Mouse (Mus musculus): ENCODE results near the gene Tcf25. TPM values are rescaled to one million over a fixed set of nuclear protein-coding genes. Genes with fewer than 3 reads are reported as not detected.

The Tcf25 gene
- polyA plus RNA-seq, 1 experiment, result 3.7 TPM

DNA sequence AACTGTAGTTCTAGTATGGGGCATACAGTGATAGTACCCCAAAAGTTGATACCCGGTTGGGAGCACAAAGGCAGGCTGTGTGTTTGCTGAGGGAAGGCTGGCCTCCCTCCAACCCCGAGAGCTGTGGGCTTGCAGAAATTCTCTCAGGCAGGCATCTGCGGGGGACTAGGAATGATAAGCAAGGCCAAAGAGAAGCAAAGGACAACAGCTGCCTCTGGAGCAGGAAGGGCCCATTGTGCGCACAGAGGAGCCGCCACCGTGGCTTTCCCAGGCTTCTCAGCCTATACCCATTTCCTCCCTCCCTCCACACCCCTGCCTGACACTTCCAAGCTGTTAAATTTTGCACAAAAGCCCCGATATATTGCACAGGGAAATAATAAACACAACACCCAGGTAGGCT lies 39.7 kb upstream of the Tcf25 start:
- Histone ChIP-seq H3K9me3 (ENCODE audit: control insufficient read depth, low read length) (no peaks in the 10 kb centered on the region), H3K4me3 (replicated peaks) (no peak overlapping the region), H3K27me3 (ENCODE audit: control insufficient read depth) (peaks cover 19% of the 10 kb centered on the region), H3K4me1 (ENCODE audit: control insufficient read depth) (peaks cover 46% of the 10 kb centered on the region), H3K36me3 (ENCODE audit: control insufficient read depth) (no peaks in the 10 kb centered on the region)
- no peak for TF ChIP-seq TAL1 (IDR thresholded peaks at IDR 0.05; ENCODE audit: low read length)
- TF ChIP-seq GATA1 (IDR thresholded peaks at IDR 0.05; ENCODE audit: low read length), result no peak

GRCm38 (mm10) chr8:123334467-123334866 lies 39.1 kb upstream of the Tcf25 start:
- Histone ChIP-seq H3K27me3 (ENCODE audit: control insufficient read depth) (peaks cover 19% of the 10 kb centered on the region), H3K36me3 (ENCODE audit: control insufficient read depth) (no peaks in the 10 kb centered on the region), H3K9me3 (ENCODE audit: control insufficient read depth, low read length) (no peaks in the 10 kb centered on the region), H3K4me3 (replicated peaks) (no peak overlapping the region), H3K4me1 (ENCODE audit: control insufficient read depth) (peaks cover 41% of the 10 kb centered on the region)
- TF ChIP-seq GATA1 (IDR thresholded peaks at IDR 0.05; ENCODE audit: low read length), result no peak
- TF ChIP-seq TAL1 (IDR thresholded peaks at IDR 0.05; ENCODE audit: low read length), result no peak

DNA sequence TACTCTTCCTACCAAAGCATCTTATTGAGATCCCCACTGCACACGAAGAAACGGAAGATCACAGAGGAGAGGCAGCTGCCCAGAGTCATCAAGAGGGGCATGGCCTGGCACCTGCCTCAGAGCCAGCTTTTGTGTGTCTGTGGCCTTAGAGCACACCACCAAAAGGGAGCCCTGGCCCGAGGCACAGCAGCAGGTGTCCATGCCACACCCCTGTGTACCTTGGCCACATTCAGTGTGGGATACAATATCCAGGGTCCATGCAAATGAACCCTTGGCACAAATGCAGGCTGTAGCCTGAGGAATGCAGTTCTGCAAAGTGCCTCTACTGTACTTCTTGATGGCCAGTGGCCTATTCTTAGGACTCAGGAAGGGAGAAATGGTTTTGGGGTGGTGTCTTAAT lies 36.1 kb upstream of the Tcf25 start:
- H3K36me3 ChIP-seq (ENCODE audit: control insufficient read depth), result no peaks in the 10 kb centered on the region
- H3K9me3 ChIP-seq (ENCODE audit: control insufficient read depth, low read length), result peaks cover 3% of the 10 kb centered on the region
- TF ChIP-seq TAL1 (IDR thresholded peaks at IDR 0.05; ENCODE audit: low read length) (no peak), GATA1 (IDR thresholded peaks at IDR 0.05; ENCODE audit: low read length) (no peak)
- H3K4me3 ChIP-seq (replicated peaks), result no peak overlapping the region
- H3K27me3 ChIP-seq (ENCODE audit: control insufficient read depth), result peaks cover 19% of the 10 kb centered on the region
- peaks cover 27% of the 10 kb centered on the region for H3K4me1 ChIP-seq (ENCODE audit: control insufficient read depth)

DNA sequence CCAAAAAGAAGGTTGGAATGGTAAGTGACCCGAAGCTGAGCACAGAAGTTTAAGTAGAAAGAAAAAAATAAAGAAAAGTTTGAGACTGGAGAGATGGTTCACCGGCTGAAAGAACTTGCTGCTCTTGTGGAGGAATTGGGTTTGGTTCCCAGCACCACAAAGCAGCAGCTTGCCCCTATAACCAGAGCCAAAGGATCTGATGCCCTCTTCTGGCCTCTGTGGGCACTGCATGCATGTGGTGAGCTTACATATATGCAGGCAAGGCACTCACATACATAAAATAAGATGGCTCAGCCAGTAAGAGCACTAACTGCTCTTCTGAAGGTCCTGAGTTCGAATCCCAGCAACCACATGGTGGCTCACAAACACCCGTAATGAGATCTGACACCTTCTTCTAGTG lies 33.5 kb upstream of the Tcf25 start:
- Histone ChIP-seq H3K4me3 (replicated peaks) (no peak overlapping the region), H3K36me3 (ENCODE audit: control insufficient read depth) (no peaks in the 10 kb centered on the region), H3K27me3 (ENCODE audit: control insufficient read depth) (no peaks in the 10 kb centered on the region), H3K9me3 (ENCODE audit: control insufficient read depth, low read length) (peaks cover 3% of the 10 kb centered on the region), H3K4me1 (ENCODE audit: control insufficient read depth) (peaks cover 12% of the 10 kb centered on the region)
- TF ChIP-seq GATA1 (IDR thresholded peaks at IDR 0.05; ENCODE audit: low read length), result no peak
- TF ChIP-seq TAL1 (IDR thresholded peaks at IDR 0.05; ENCODE audit: low read length), result no peak

- peaks cover 3% of the 10 kb centered on the region for H3K9me3 ChIP-seq (ENCODE audit: control insufficient read depth, low read length)
- H3K36me3 ChIP-seq (ENCODE audit: control insufficient read depth), result no peaks in the 10 kb centered on the region
- peaks cover 21% of the 10 kb centered on the region for H3K4me1 ChIP-seq (ENCODE audit: control insufficient read depth)
- H3K27me3 ChIP-seq (ENCODE audit: control insufficient read depth), result no peaks in the 10 kb centered on the region
- no peak overlapping the region for H3K4me3 ChIP-seq (replicated peaks)
- TF ChIP-seq TAL1 (IDR thresholded peaks at IDR 0.05; ENCODE audit: low read length), result no peak
- TF ChIP-seq GATA1 (IDR thresholded peaks at IDR 0.05; ENCODE audit: low read length), result no peak
Observed at GRCm38 (mm10) chr8:123341040-123342015, 32.2 kb upstream of the Tcf25 start.

- H3K9me3 ChIP-seq (ENCODE audit: control insufficient read depth, low read length), result peaks cover 3% of the 10 kb centered on the region
- no peaks in the 10 kb centered on the region for H3K36me3 ChIP-seq (ENCODE audit: control insufficient read depth)
- H3K4me1 ChIP-seq (ENCODE audit: control insufficient read depth), result peaks cover 24% of the 10 kb centered on the region
- no peak overlapping the region for H3K4me3 ChIP-seq (replicated peaks)
- H3K27me3 ChIP-seq (ENCODE audit: control insufficient read depth), result no peaks in the 10 kb centered on the region
- no peak for TF ChIP-seq TAL1 (IDR thresholded peaks at IDR 0.05; ENCODE audit: low read length)
- TF ChIP-seq GATA1 (IDR thresholded peaks at IDR 0.05; ENCODE audit: low read length), result no peak
Observed at GRCm38 (mm10) chr8:123342253-123342652, 31.3 kb upstream of the Tcf25 start.

DNA sequence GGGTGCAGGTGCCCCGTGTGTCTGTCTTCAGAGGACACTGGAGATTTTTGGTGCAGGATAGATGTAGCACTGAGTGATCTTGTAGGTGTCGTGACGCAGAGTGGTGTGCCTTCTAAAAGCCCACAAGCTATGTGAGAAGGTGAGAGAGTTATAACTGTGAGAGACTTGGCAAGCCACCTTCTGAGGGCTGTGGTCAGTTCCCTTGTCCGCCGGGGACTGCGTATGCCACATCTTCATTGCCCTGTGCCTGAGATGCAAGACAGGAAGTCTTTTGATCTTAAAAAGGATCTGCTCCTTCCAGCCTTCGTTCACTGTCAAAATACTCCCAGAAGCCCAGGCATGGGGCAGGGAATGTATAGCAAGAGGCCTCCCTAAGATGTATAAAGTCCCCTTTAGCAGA lies 30.6 kb upstream of the Tcf25 start:
- peaks cover 3% of the 10 kb centered on the region for H3K9me3 ChIP-seq (ENCODE audit: control insufficient read depth, low read length)
- no peaks in the 10 kb centered on the region for H3K36me3 ChIP-seq (ENCODE audit: control insufficient read depth)
- H3K4me1 ChIP-seq (ENCODE audit: control insufficient read depth), result peaks cover 29% of the 10 kb centered on the region
- no peak overlapping the region for H3K4me3 ChIP-seq (replicated peaks)
- TF ChIP-seq TAL1 (IDR thresholded peaks at IDR 0.05; ENCODE audit: low read length) (no peak), GATA1 (IDR thresholded peaks at IDR 0.05; ENCODE audit: low read length) (no peak)
- H3K27me3 ChIP-seq (ENCODE audit: control insufficient read depth), result no peaks in the 10 kb centered on the region

GRCm38 (mm10) chr8:123343422-123343821 lies 30.1 kb upstream of the Tcf25 start:
- Histone ChIP-seq H3K4me1 (ENCODE audit: control insufficient read depth) (peaks cover 34% of the 10 kb centered on the region), H3K9me3 (ENCODE audit: control insufficient read depth, low read length) (peaks cover 3% of the 10 kb centered on the region), H3K4me3 (replicated peaks) (no peak overlapping the region), H3K36me3 (ENCODE audit: control insufficient read depth) (no peaks in the 10 kb centered on the region), H3K27me3 (ENCODE audit: control insufficient read depth) (no peaks in the 10 kb centered on the region)
- no peak for TF ChIP-seq GATA1 (IDR thresholded peaks at IDR 0.05; ENCODE audit: low read length)
- TF ChIP-seq TAL1 (IDR thresholded peaks at IDR 0.05; ENCODE audit: low read length), result no peak

DNA sequence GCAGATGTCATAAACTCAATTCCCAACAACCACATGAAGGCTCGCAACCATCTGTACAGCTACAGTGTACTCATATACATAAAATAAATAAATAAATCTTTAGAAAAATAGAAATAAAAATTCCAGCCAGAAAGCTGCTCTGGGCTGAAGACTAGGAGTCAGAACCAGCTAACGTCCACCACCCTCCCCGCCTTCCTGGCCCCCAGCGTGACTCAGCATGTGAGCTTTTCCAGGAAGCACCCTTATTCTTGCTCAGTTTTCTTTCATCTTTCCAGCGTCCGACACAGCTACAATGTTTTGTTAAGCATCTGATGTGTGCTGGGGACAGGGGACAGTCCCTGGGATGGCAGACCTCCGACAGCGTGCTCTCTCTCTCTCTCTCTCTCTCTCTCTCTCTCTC lies 28.4 kb upstream of the Tcf25 start:
- TF ChIP-seq TAL1 (IDR thresholded peaks at IDR 0.05; ENCODE audit: low read length), result no peak
- TF ChIP-seq GATA1 (IDR thresholded peaks at IDR 0.05; ENCODE audit: low read length), result no peak
- Histone ChIP-seq H3K9me3 (ENCODE audit: control insufficient read depth, low read length) (peaks cover under 1% of the 10 kb centered on the region), H3K27me3 (ENCODE audit: control insufficient read depth) (no peaks in the 10 kb centered on the region), H3K4me1 (ENCODE audit: control insufficient read depth) (peaks cover 42% of the 10 kb centered on the region), H3K36me3 (ENCODE audit: control insufficient read depth) (no peaks in the 10 kb centered on the region), H3K4me3 (replicated peaks) (no peak overlapping the region)

Data from erythroblast, embryonic 14.5 days (primary cell).